Mouse (Mus musculus) lung, postnatal 0 days (tissue): ENCODE measurements around the gene Huwe1.

Experiments used
- CTCF ChIP-seq: IDR thresholded peaks from 2 replicates; pipeline ENCODE4 v1.5.1; 2016; ENCODE audit warnings: antibody characterized with exemption, mild to moderate bottlenecking
- EP300 ChIP-seq: IDR thresholded peaks from 2 replicates; pipeline ENCODE4 v1.6.1; 2016; ENCODE audit warnings: antibody characterized with exemption, mild to moderate bottlenecking, control low read depth

GRCm38 (mm10) chrX:151813656-151814055 lies 13.0 kb downstream of the Huwe1 start:
- TF ChIP-seq CTCF (no peak), EP300 (no peak)
